Mouse (Mus musculus): ENCODE measurements around the gene Clstn3. TPM values are rescaled to one million over a fixed set of nuclear protein-coding genes. Genes with fewer than 3 reads are reported as not detected.

The Clstn3 gene
- total and polyA plus RNA-seq, 2 experiments, result 1.6 to 4.1 TPM

DNA sequence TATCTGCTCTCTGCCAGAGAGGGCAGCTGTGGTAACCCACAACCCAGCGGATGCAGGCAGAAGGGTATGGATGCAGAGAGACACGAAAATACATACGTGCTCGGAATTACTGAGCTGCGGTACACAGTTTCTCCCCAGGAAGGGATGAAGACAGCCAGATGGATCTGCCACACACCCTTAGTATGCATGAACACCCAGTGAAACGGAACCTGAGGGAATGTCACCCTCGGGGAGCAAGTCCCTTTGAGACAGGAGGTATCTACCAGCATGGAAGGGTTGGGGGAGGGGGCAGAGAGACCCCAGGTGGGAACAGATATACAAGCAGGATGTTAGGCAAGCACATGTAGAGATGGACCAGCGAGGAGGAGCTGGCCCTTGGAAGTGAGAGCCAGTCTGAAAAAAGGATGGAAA is 708 bp downstream of the Clstn3 start:
- TF ChIP-seq POLR2A (IDR thresholded peaks at IDR 0.05; ENCODE audit: extremely low read depth, insufficient read depth, low read length) (no peak), CTCF (IDR thresholded peaks at IDR 0.05; ENCODE audit: low read depth, low read length) (no peak)
- H3K27me3 ChIP-seq (ENCODE audit: control insufficient read depth, insufficient read depth, low read length), result peaks cover 5% of the 10 kb centered on the region; the same call in 1 of the 2 replicates
- no peak for DNase-seq (ENCODE audit: extremely low read depth, low read depth, low spot score)
- 59% methylated on average over 8 of the region's 8 CpGs for WGBS
- H3K4me3 ChIP-seq (ENCODE audit: insufficient read depth, low read depth, low read length), result no peak overlapping the region
- no peaks in the 10 kb centered on the region for H3K79me2 ChIP-seq (ENCODE audit: control insufficient read depth, insufficient read depth, low read length)
- H3K4me1 ChIP-seq (ENCODE audit: control insufficient read depth, insufficient read depth, low read length), result no peaks in the 10 kb centered on the region
- H3K9ac ChIP-seq (ENCODE audit: low read depth, low read length), result no peak overlapping the region
- H3K27ac ChIP-seq (replicated peaks; ENCODE audit: insufficient read depth, low read depth, low read length), result no peak overlapping the region
- no peaks in the 10 kb centered on the region for H3K36me3 ChIP-seq (ENCODE audit: control insufficient read depth, insufficient read depth, low read length)

DNA sequence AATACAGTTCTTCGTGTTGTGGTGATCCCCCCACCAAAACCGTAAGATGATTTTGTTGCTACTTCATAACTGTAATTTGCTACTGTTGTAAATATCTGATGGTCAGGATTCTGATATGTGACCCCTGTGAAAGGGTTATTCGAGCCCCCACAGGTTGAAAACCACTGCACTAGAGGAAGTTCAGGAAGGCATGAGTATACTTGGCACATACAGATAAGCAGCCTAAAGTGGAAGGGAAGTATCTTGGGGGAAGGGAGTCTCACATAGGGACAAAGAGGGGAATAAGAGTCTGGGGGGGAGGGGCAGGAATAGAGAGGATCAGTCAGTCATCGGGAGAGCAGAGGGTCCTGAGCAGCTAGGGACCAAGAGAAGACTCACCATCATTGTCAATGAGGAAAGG is 5.2 kb downstream of the Clstn3 start:
- WGBS, result 78% methylated on average over 4 of the region's 4 CpGs
- no peak for DNase-seq (ENCODE audit: extremely low read depth, low read depth, low spot score)
- no peaks in the 10 kb centered on the region for H3K79me2 ChIP-seq (ENCODE audit: control insufficient read depth, insufficient read depth, low read length)

GRCm38 (mm10) chr6:124458505-124458904 is 6.1 kb downstream of the Clstn3 start:
- whole genome bisulfite sequencing, result 85% methylated on average over 11 of the region's 11 CpGs
- TF ChIP-seq POLR2A (IDR thresholded peaks at IDR 0.05; ENCODE audit: extremely low read depth, insufficient read depth, low read length) (no peak), CTCF (IDR thresholded peaks at IDR 0.05; ENCODE audit: low read depth, low read length) (no peak)
- no peak overlapping the region for H3K27ac ChIP-seq (replicated peaks; ENCODE audit: insufficient read depth, low read depth, low read length)

More for the DNA sequence above, 5.2 kb downstream of the Clstn3 start:
- H3K4me1 ChIP-seq (ENCODE audit: control insufficient read depth, insufficient read depth, low read length), result peaks cover 13% of the 10 kb centered on the region
- H3K9ac ChIP-seq (ENCODE audit: low read depth, low read length), result no peak overlapping the region
- no peak overlapping the region for H3K4me3 ChIP-seq (ENCODE audit: insufficient read depth, low read depth, low read length)
- no peak for TF ChIP-seq CTCF (IDR thresholded peaks at IDR 0.05; ENCODE audit: low read depth, low read length)
- TF ChIP-seq POLR2A (IDR thresholded peaks at IDR 0.05; ENCODE audit: extremely low read depth, insufficient read depth, low read length), result no peak
- H3K27ac ChIP-seq (replicated peaks; ENCODE audit: insufficient read depth, low read depth, low read length), result no peak overlapping the region
- 0 out of 2 replicates have a peak, but pooled peaks cover under 1% of the 10 kb centered on the region for H3K27me3 ChIP-seq (ENCODE audit: control insufficient read depth, insufficient read depth, low read length)
- no peaks in the 10 kb centered on the region for H3K36me3 ChIP-seq (ENCODE audit: control insufficient read depth, insufficient read depth, low read length)

DNA sequence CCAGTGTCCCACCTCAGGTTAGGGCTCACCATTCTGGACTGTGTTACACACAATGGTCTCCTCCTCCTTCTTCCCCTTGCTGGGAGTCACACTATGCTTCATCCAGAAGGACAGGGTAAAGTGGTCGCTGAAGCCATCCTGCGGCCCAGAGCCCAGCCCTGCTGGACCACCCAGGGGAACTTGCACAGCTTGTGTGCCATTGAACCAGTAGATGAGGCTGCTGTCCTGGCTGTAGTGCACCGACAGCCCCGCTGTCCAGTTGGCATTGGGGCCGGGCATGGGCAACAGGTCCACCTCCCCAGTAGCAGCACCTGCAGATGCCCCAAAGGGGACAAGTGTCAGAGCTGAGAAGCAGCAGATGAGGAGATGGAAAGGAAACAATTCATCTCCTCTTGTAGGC is 6.8 kb downstream of the Clstn3 start:
- peaks cover 16% of the 10 kb centered on the region for H3K4me1 ChIP-seq (ENCODE audit: control insufficient read depth, insufficient read depth, low read length)
- no peak overlapping the region for H3K9ac ChIP-seq (ENCODE audit: low read depth, low read length)
- no peak overlapping the region for H3K4me3 ChIP-seq (ENCODE audit: insufficient read depth, low read depth, low read length)
- no peaks in the 10 kb centered on the region for H3K27me3 ChIP-seq (ENCODE audit: control insufficient read depth, insufficient read depth, low read length)
- H3K79me2 ChIP-seq (ENCODE audit: control insufficient read depth, insufficient read depth, low read length), result no peaks in the 10 kb centered on the region
- H3K36me3 ChIP-seq (ENCODE audit: control insufficient read depth, insufficient read depth, low read length), result no peaks in the 10 kb centered on the region
- no peak overlapping the region for H3K27ac ChIP-seq (replicated peaks; ENCODE audit: insufficient read depth, low read depth, low read length)
- TF ChIP-seq CTCF (IDR thresholded peaks at IDR 0.05; ENCODE audit: low read depth, low read length) (no peak), POLR2A (IDR thresholded peaks at IDR 0.05; ENCODE audit: extremely low read depth, insufficient read depth, low read length) (no peak)
- 94% methylated on average over 5 of the region's 5 CpGs for WGBS
- no peak for DNase-seq (ENCODE audit: extremely low read depth, low read depth, low spot score)

More at GRCm38 (mm10) chr6:124458505-124458904, 6.1 kb downstream of the Clstn3 start:
- Histone ChIP-seq H3K36me3 (ENCODE audit: control insufficient read depth, insufficient read depth, low read length) (no peaks in the 10 kb centered on the region), H3K4me3 (ENCODE audit: insufficient read depth, low read depth, low read length) (no peak overlapping the region), H3K4me1 (ENCODE audit: control insufficient read depth, insufficient read depth, low read length) (peaks cover 13% of the 10 kb centered on the region), H3K9ac (ENCODE audit: low read depth, low read length) (no peak overlapping the region), H3K79me2 (ENCODE audit: control insufficient read depth, insufficient read depth, low read length) (no peaks in the 10 kb centered on the region), H3K27me3 (ENCODE audit: control insufficient read depth, insufficient read depth, low read length) (no peaks in the 10 kb centered on the region)
- no peak for DNase-seq (ENCODE audit: extremely low read depth, low read depth, low spot score)

- Histone ChIP-seq H3K9ac (ENCODE audit: low read depth, low read length) (no peak overlapping the region), H3K36me3 (ENCODE audit: control insufficient read depth, insufficient read depth, low read length) (no peaks in the 10 kb centered on the region), H3K4me3 (ENCODE audit: insufficient read depth, low read depth, low read length) (no peak overlapping the region), H3K79me2 (ENCODE audit: control insufficient read depth, insufficient read depth, low read length) (no peaks in the 10 kb centered on the region), H3K27ac (replicated peaks; ENCODE audit: insufficient read depth, low read depth, low read length) (peak overlapping the region; percentile 81), H3K4me1 (ENCODE audit: control insufficient read depth, insufficient read depth, low read length) (peaks cover 16% of the 10 kb centered on the region), H3K27me3 (ENCODE audit: control insufficient read depth, insufficient read depth, low read length) (no peaks in the 10 kb centered on the region)
- WGBS, result 38% methylated on average over 5 of the region's 5 CpGs
- TF ChIP-seq CTCF (IDR thresholded peaks at IDR 0.05; ENCODE audit: low read depth, low read length) (no peak), POLR2A (IDR thresholded peaks at IDR 0.05; ENCODE audit: extremely low read depth, insufficient read depth, low read length) (no peak)
- DNase-seq (ENCODE audit: extremely low read depth, low read depth, low spot score), result peak; percentile 92
These were observed 8.4 kb downstream of the Clstn3 start for GRCm38 (mm10) chr6:124456243-124456642.

- H3K27ac ChIP-seq (replicated peaks; ENCODE audit: insufficient read depth, low read depth, low read length), result peak overlapping the region; percentile 92
- no peak overlapping the region; the same call in 1 of the 2 replicates for H3K4me3 ChIP-seq (ENCODE audit: insufficient read depth, low read depth, low read length)
- no peaks in the 10 kb centered on the region for H3K36me3 ChIP-seq (ENCODE audit: control insufficient read depth, insufficient read depth, low read length)
- peak; percentile 91 for DNase-seq (ENCODE audit: extremely low read depth, low read depth, low spot score)
- peak overlapping the region; percentile 72 for H3K9ac ChIP-seq (ENCODE audit: low read depth, low read length)
- H3K27me3 ChIP-seq (ENCODE audit: control insufficient read depth, insufficient read depth, low read length), result no peaks in the 10 kb centered on the region
- H3K4me1 ChIP-seq (ENCODE audit: control insufficient read depth, insufficient read depth, low read length), result peaks cover 16% of the 10 kb centered on the region
- no peak for TF ChIP-seq CTCF (IDR thresholded peaks at IDR 0.05; ENCODE audit: low read depth, low read length)
- TF ChIP-seq POLR2A (IDR thresholded peaks at IDR 0.05; ENCODE audit: extremely low read depth, insufficient read depth, low read length), result no peak
- 27% methylated on average over 4 of the region's 4 CpGs for WGBS
- H3K79me2 ChIP-seq (ENCODE audit: control insufficient read depth, insufficient read depth, low read length), result no peaks in the 10 kb centered on the region
These were observed 10.8 kb downstream of the Clstn3 start for GRCm38 (mm10) chr6:124453756-124454155.

All from liver, adult 2 months (tissue).